Mouse (Mus musculus) induced T-regulatory cell, adult 2 months (primary cell): ENCODE measurements around the gene P4ha1.

ENCODE experiments used
- DNase-seq: peaks from one replicate; pipeline ENCODE4 v3.0.0-alpha.2; 2012; ENCODE audit warnings: low read depth

P4ha1 gene

DNA sequence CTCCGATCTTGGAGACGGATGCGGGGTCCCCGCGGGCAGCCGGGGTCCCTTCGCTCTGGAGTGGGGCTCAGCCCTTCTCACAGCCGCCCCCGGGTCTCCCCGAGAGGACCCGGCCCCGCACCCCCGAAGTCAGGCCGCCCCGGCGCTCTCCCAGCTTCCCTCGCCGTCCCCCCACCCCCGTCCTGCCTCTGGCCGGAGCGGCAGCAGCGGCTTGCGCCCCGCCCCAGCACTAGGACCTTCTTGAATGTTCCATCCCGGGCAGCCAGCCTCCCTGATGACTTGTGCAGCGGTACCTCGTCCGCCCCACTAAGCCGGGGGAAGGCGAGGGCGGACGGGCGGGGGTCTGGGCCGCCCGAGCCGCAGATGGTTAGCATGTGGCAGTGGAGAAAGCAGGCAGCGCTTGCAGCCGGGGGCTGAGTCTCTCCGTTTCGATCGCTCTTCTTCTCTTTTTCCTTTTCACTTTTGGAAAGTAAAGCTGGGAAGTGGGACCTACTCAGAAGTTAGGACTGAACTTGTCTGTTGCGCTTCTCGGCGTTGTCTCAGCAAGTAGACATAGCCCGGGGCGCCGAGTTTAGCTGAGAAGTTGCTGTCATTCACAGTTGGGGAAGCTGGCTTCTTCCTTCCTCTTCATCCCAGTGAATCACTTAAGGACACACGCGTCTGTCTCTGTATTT lies 529 bp downstream of the P4ha1 start:
- DNase-seq = no peak

DNA sequence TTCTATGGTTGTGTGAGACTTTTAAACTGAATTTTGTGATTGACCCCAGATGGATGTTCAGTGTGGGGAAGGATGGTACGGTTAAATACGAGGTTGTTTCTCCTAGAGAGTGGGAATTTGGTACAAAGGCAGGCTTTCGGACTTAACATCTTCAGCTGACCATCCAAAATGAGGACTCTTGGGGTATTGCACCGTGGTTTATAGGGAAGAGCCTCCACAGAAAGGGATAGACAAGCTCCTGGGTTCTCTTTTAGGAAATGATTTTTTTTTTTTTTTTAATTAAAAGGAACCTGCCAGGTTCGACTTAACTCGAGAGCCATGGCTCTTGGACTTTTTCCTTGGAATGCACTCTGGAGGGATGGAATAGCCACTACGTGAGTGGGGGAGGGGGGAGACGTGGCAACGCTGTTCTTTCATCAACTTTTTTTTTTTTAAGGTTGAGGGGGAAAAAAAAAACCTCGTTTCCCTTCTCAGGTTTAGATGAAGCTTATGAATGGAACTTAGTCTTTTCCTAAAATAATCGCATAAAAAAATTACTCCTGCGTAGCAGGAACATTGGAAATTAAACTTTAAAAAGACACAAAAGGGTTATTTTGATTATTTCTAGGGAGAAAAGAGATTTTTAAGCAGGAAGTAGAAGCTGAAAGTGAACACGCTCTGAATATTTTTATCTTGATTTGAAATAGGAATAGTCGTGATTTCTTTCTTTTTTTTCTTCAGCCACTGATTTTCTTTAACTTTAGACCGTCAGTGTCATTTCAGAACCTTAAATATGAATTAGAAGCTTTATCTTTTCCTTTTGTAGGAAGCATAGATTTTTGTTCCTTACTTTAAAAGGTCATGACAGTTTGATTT lies 1.4 kb downstream of the P4ha1 start:
- DNase-seq = peak; percentile 46

DNA sequence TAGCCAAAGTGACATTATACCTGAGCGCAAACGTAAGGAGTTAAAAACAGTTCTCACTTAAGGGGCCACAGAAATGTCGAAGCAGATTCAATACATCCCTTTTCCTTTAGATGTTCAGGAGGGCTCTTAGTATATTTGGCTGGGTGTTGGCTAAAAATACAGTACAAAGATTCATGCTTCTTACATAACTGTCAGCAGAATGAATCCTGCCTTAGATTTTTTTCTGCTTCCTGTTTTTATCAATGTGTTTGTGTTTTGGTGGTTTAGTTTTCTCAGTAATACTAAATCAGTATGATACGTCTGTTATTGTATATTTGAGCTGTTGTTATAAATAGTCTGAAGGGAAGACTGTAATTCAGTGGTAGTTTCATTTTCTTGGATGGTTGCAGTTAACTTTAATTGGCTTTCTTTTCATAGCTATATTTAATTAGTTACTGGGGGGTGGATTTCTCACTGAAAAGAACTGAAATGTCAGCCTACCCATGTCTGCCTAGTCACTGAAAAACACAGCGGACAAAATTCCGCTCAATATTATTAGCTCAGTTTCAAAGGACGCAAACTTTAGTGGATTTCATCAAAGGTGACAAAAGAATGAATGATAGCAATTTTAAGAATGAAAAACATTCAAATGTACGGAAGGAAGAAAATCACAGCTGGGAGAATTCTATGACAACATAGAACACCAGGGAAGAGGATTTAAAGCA lies 3.7 kb downstream of the P4ha1 start:
- peak; percentile 61 for DNase-seq

DNA sequence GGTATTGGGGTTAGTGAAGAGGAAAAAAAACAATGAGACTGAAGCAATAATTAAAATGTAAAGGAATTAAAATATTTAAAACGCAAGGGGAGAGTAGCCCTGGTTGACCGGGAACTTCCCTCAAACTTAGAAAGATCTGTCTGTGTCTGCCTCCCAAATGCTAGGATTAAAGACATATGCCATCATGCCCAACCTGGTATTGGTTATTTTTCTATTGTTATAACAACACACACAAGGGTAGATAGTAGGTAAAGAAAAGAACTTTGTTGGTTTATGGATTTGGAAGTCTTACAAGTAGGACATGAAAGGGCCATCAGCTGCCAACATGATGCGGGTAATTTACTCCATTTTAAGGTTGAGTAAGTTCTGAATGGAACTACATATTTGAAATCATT lies 4.2 kb downstream of the P4ha1 start:
- peak; percentile 17 for DNase-seq

DNA sequence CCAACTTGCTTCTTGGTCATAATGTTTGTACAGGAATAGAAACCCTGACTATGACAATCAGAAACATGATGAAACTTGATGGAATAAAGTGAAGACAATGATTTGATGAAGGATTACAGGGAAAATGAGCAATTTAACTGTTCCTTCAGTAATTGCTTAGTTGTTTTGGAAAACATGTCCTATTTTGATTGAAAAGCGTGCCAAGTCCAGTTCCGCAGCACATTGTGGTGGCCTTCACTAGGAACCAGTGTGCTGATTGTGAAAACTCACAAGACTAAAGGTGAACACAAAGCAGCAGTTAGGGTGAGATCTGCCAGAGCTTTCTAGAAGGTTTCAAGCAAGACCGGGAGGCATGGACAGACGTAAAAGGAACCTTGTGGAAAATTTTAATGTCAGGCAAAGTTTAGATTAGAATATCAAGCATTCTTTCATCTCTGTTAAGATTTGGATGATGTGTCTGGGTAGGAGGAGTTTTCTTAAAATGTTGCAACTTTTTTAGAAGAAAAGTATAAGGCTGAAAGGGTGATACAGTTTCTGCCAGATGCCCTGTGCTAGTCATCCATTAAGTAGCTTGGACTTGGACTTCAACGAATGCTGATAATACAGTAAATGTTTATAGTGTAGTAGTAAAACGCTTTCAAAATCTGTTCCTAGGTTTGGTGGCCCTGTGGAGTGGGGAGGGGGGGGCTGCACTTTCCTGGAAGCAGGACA lies 8.6 kb downstream of the P4ha1 start:
- no peak for DNase-seq

DNA sequence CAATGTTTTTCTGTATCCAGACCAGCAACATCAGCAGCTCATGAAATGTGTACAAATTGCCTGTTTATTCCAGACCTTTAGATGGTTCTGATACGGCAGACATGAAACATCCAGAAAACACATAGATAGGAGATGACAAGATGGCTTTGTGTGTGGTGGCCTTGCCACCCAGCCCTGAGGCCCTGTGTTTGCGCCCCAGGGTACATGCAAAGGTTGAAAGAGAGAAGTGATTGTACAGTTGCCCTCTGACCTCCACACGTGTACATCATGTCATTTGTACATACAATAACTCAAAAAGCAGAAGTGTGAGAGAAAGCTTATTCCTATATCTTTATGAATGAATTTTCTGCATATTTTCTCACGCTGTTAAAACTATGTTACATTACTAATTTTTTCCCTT lies 10.3 kb downstream of the P4ha1 start:
- DNase-seq = no peak

DNA sequence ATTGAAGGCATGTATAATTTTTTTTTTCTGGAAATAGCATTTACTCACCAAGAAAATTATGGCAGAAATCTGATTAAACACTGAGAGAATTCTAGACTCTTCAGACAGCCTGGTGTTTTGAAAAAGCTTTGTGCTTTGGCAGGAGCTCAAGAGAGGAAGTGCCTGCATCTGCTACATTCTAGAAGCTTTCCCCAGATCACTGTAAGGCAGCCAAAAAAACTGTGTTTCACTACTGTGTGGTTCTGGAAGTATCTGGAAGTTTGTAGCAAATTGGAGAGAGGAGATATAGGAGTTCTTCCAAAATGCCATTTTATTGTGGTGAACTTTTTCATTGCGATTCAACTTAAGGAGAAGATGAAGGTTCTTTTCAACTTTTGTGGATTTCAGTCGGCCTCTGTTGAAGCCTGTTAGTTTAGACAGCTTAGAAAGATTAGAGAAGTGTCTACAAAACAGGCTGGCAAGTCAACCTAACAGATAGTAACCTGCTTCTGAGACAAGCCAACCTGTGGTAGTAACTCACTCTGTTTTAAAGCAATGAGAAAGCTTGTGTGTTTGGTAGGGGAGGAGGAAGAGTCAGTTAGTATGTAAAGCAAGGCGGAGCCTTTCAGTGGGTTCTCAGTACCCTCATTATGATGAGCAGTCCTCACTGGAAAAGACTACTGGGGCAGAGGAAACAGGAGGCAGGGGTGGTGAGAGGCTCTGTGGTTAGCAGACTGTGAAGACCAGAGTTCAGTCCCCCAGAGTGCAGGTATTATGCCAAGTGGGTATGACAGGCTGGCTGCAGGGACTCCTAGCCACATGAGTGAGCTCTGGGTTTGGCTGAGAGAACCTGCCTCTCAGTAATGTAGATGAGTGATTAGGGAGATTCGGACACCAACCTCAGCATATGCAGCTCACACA lies 12.1 kb downstream of the P4ha1 start:
- peak; percentile 49 for DNase-seq

DNA sequence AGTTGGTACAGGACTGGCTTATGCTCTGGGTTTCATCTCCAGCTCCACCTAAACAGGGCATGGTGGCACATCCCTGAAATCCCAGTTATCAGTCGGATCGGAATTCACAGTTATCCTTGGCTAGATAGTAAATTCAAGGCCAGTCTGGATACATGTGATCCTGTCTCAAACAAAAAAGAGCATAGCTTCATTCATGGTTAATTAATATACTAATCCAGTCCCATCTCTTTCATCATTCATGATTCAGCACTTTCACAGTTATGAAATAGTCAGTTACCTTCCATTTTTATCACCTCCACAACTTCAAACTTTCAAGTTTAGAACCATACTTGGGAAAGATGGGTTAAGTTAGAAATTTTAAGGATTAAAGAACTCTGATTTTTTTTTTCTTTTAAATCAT lies 13.0 kb downstream of the P4ha1 start:
- no peak for DNase-seq

DNA sequence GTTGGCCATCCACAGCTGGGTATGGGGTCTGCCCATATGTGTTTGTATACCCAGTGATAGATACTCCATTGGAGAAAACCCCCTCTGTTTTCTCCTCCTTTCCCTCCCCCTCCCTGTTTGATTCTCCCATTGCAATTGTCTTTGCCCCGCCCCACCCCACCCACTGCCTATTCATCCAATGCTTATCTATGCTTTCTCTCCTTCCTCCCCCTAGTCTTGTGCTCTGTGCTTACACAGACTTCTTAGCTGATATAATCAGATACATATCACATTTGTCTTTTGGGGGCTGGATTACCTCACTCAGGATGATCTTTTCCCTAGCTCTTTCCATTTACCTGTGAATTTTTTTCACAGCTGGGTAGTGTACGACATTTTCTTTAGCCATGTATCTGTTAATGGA lies 23.5 kb downstream of the P4ha1 start:
- DNase-seq = no peak

DNA sequence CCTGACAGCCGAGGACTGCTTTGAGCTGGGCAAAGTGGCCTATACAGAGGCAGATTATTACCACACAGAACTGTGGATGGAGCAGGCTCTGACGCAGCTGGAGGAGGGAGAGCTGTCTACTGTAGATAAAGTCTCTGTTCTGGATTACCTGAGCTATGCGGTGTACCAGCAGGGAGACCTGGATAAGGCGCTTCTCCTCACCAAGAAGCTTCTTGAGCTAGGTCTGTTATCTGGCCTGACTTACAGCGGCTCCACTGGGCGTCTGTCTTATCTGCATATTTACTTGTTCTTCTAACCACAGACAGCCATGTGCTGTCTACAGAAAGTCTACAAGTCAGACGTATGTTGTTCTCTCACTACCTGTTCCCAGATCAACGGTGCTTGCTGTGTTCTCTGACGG lies 25.1 kb downstream of the P4ha1 start:
- DNase-seq = no peak

DNA sequence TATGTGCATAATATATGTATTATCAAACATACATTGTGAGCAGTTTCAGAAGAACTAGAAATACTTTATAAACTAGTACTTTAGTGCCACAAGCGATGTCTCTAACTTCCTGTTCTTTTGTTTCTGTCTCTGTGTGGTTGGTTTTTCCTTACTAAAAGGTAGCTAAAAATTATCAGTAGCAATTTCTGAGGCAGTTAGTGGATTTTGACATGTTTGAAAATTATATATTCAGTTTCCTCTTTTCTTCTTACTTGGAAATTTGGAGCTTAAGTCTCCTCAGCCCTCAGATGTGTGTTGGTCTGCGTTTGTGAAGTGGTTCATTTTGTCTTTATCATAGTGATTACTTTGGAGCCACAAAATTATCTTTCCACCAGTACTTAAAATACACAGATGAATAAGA lies 26.4 kb downstream of the P4ha1 start:
- DNase-seq = no peak

DNA sequence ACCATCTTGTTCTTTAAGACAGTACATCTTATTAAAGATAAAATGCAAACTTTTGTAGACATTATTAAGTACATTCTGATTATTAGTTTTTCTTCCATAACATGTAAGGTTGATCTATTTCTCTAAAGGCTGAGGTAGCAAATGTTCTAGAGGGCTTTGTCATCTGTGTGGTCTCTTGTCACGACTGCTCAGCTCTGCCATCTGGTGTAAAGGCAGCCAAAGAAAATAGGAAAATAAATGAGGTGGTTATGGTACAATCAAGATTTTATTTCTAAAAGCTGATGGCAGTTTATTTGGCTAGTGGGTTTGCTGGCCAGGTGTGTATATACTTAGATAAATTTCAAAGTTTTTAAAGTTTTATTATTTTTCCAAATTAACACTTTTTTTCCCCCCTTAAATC lies 30.0 kb downstream of the P4ha1 start:
- DNase-seq = no peak

DNA sequence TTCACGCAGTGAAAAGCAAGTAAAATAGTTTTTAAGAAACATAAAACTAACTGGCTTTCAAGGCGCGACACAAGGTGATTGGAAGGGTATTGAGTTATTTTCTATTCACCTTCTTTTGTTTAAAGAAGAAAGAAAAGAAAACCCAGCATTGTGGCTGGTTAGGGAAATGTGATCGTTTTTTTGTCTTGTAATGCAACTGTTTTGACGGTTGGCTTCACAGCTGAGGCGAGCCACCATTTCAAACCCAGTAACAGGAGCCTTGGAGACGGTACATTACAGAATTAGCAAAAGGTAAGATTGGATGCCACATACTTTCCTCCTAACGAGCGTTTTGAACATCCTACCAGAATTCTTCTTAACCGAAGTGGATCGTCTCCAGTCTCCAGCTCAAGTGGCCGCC lies 31.0 kb downstream of the P4ha1 start:
- no peak for DNase-seq

DNA sequence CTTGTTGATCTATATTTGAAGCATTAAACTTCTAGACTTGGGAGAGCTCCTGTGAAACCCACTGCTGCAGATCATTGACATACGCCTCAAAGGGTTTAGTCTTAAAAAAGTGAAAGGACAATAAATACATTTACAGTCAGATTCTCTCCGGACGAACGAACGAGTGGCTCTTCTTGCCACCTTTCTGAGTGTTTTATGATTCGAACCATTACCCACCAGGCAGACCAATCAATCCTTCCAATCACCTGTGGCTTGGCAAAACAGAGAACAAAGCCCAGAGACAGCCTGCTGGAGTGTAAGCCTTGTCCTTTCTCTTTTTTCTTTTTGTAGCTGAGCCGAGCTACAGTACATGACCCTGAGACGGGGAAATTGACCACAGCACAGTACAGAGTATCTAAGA lies 31.9 kb downstream of the P4ha1 start:
- no peak for DNase-seq

DNA sequence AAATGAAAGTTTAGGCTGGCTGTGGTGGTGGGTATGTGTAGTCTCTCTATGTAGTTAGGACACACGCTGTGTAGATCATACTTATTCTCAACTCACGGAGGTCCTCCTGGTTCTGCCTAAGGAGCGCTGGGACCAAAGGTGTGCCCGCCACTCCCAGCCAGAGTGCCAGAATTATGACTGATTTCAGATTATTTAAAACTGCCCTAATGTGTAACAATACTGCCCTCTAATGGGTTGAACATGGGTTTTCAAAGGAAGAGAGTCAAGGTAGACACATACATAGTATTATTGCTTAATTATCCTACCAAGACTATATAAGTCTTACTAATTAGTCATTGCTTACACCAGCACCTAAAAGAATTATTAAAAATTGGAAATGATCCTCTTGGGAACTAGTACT lies 35.6 kb downstream of the P4ha1 start:
- DNase-seq = peak; percentile 38

DNA sequence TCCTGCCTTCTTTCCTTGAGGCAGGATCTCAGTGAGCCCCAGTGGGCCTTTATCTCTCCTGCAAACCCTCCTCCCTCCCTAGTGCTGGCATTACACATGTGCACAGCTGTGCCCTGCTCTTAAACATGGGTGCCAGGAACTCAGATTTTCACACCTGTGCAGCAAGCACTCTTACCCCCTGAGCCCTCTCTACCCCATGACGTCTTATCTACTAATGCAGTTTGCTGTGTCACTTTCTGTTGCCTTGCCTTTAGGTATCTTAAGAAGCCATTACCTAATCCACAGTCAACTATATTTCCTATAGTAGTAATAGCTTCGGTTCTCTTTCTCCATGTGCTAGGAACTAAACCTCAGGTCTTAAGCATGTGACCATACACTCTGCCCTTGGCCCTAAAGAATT lies 40.1 kb downstream of the P4ha1 start:
- no peak for DNase-seq

DNA sequence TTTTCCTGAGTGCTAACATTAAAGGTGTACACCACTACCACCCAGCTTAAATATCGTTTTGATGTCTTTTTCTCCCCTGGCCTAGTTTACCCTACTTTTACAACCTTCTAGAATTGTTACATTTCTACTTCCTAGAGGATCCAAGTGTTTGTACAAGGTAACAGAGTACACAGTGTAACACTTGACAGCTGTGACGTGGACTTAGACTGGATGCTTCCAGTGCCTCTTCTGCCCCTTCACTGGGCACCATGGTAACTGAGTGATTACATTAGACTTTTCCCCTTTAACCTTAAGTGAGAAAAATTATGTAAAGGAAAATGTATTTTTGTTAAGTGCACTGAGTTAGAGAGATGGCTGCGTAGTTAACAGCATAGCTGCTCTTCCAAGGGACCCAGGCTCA lies 41.5 kb downstream of the P4ha1 start:
- no peak for DNase-seq

DNA sequence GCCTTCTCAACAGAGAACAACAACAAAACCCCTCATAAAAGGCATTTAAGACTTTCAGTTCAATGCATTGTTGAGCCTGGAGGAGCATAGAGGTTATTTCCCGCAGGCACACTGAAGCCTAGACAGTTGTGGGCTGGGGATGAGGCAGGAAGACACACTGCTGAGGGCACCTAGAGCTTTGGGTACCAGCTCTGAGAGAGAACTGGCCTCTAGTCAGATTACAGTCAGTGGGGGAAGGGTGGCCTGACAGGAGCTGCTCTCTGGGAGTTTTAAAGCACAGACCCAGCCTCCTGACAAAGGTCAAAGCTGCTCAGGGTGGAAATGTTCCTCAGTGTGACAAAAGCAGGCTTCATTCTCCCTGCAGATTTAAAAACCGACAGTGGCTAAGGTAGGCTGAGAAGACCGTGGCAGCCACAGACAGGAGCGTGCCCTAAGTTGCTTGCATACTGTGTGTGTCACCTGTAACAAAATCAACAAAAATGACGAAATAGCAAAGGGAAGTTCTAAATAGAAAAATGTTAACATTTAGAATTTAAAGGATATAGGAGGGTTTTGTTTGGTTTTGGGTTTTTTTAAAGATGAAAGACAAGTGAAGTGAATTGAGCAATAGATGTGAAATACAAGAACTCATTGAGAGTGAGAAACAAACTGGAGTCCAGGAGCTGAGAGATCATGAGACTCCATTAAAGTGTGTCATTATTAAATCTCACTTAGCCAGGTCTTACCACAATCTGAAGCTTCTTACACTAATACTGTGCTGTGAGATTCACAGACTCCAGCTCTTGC lies 42.9 kb downstream of the P4ha1 start:
- no peak for DNase-seq

DNA sequence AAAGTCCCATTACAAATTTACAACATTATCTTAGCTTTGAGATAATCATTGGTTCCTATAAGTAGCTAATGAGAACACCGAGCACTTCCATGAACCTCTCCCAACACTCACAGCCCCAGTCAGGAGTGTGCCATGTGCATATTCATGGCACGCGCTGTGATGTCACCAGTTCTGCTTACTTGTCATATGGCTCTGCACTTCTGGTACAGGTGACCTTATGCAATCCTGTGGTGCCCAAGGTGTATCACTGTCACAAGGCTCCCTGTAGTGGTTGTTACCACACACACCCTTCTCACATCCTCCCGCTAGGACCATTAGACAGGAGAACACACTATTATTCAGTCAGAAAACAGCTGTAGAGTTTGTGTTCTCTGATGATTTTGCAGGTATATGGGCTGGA lies 43.6 kb downstream of the P4ha1 start:
- no peak for DNase-seq

DNA sequence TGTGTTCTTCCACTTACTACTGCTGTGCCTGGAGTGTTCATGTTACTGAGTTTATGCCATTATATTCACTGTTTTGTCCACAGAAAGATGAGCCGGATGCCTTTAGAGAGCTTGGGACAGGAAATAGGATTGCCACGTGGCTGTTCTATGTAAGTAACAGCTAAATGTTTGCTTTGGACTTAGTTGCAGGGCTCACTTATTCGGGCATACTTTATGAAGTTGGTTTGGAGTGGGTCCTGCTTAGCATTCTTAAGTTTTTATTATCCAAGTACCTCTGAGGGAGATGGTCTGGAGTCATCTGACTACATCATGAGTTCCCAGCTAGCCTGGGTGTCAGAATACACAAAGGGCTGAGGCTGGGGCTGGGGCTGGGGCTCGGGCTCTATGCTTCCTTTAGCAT lies 44.1 kb downstream of the P4ha1 start:
- no peak for DNase-seq

DNA sequence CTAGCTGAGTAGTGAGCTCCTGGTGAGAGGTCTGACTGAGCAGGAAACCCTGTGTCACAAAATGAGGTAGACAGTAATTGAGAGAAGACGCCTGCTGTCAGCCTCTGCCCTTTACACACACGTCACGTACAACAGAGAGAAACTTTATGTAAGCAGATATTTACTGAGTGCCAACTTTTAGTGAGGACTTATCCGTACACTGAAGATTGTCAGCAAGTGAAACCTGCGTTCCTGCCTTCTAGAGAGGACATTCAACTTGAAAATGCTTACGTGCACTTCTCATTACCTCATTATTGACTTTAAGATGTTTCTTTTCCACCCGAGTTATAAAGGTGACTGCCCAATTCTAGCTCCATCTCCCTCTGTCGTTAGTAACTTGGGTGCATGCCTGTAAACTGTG lies 45.6 kb downstream of the P4ha1 start:
- no peak for DNase-seq
